Mouse (Mus musculus) urinary bladder, postnatal 14 days (tissue): ENCODE measurements around the gene Vmn2r93.

ENCODE experiments used
- DNase-seq: peaks from one replicate; pipeline ENCODE4 v3.0.0; 2021; ENCODE audit warnings: low spot score

The Vmn2r93 gene

GRCm38 (mm10) chr17:18297799-18298198, at the start of gene Vmn2r93:
Gene Vmn2r93, plus strand, starts transcription at chr17:18298099.
- no peak for DNase-seq

DNA sequence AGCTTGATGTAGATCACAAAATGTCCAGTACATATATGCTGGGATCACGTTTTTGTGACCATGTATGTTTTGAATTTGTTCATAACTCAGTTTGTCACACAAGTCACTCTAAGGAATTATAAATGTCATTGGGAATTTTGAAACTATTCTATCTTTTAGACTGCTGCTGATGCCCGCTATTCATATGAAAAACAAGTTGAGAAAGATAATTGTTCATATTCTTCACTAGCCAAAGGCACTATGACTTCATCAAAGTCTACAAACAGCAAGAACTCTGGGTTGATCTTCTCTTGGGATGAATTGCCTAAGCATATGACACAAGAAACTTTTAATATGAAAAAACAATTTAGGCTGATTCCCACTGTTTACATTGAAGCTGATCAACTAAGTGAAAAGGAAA, 20.2 kb upstream of the Vmn2r93 start, which contains the start of gene Vmn2r94:
Gene Vmn2r94, minus strand, starts transcription at position 101 of the 400 bp plus-strand sequence.
- no peak for DNase-seq

- no peak for DNase-seq
These were observed 25.1 kb downstream of the Vmn2r93 start for GRCm38 (mm10) chr17:18323031-18323430.

GRCm38 (mm10) chr17:18360007-18360406, 62.1 kb downstream of the Vmn2r93 start:
- no peak for DNase-seq

GRCm38 (mm10) chr17:18360602-18361001, 62.7 kb downstream of the Vmn2r93 start:
- DNase-seq, result no peak
